Mouse (Mus musculus): ENCODE measurements around the gene Abcb4. TPM values are rescaled to one million over a fixed set of nuclear protein-coding genes. Genes with fewer than 3 reads are reported as not detected.
"Not testable (repeated sequence)": the region's sequence is repeated elsewhere in the genome, so short reads cannot be mapped to it uniquely, and the experiment has no call there.

The Abcb4 gene
- 88.6 and 110 TPM in 2 replicates for total RNA-seq (2017)

GRCm38 (mm10) chr5:8893300-8894103 lies at the start of gene Abcb4:
TSS of gene Abcb4 (plus strand) at chr5:8893717.
- ATAC-seq (replicated peaks; ENCODE audit: low read depth, poor library complexity, severe bottlenecking): peak; percentile 69

- ATAC-seq (replicated peaks; ENCODE audit: low read depth, poor library complexity, severe bottlenecking): not testable (repeated sequence)
Measured at GRCm38 (mm10) chr5:8848607-8849575, 44.6 kb upstream of the Abcb4 start.

GRCm38 (mm10) chr5:8850851-8851250 lies 42.7 kb upstream of the Abcb4 start:
- no peak for ATAC-seq (replicated peaks; ENCODE audit: low read depth, poor library complexity, severe bottlenecking)

GRCm38 (mm10) chr5:8857201-8857600 lies 36.3 kb upstream of the Abcb4 start:
- ATAC-seq (replicated peaks; ENCODE audit: low read depth, poor library complexity, severe bottlenecking): no peak

GRCm38 (mm10) chr5:8861811-8862210 lies 31.7 kb upstream of the Abcb4 start:
- no peak for ATAC-seq (replicated peaks; ENCODE audit: low read depth, poor library complexity, severe bottlenecking)

- ATAC-seq (replicated peaks; ENCODE audit: low read depth, poor library complexity, severe bottlenecking): peak; percentile 53
Measured at GRCm38 (mm10) chr5:8863580-8864337, 29.8 kb upstream of the Abcb4 start.

GRCm38 (mm10) chr5:8865630-8866029 lies 27.9 kb upstream of the Abcb4 start:
- ATAC-seq (replicated peaks; ENCODE audit: low read depth, poor library complexity, severe bottlenecking): not testable (repeated sequence)

- no peak for ATAC-seq (replicated peaks; ENCODE audit: low read depth, poor library complexity, severe bottlenecking)
Measured at GRCm38 (mm10) chr5:8866366-8866765, 27.2 kb upstream of the Abcb4 start.

GRCm38 (mm10) chr5:8868019-8868418 lies 25.5 kb upstream of the Abcb4 start:
- ATAC-seq (replicated peaks; ENCODE audit: low read depth, poor library complexity, severe bottlenecking): peak; percentile 89

- ATAC-seq (replicated peaks; ENCODE audit: low read depth, poor library complexity, severe bottlenecking): no peak
Measured at GRCm38 (mm10) chr5:8872979-8873915, 20.3 kb upstream of the Abcb4 start.

GRCm38 (mm10) chr5:8877086-8877485 lies 16.4 kb upstream of the Abcb4 start:
- ATAC-seq (replicated peaks; ENCODE audit: low read depth, poor library complexity, severe bottlenecking): no peak

- ATAC-seq (replicated peaks; ENCODE audit: low read depth, poor library complexity, severe bottlenecking): peak; percentile 78
Measured at GRCm38 (mm10) chr5:8877800-8878199, 15.7 kb upstream of the Abcb4 start.

- no peak for ATAC-seq (replicated peaks; ENCODE audit: low read depth, poor library complexity, severe bottlenecking)
Measured at GRCm38 (mm10) chr5:8885837-8886236, 7.7 kb upstream of the Abcb4 start.

- ATAC-seq (replicated peaks; ENCODE audit: low read depth, poor library complexity, severe bottlenecking): no peak
Measured at GRCm38 (mm10) chr5:8894104-8894425, 548 bp downstream of the Abcb4 start.

- peak; percentile 61 for ATAC-seq (replicated peaks; ENCODE audit: low read depth, poor library complexity, severe bottlenecking)
Measured at GRCm38 (mm10) chr5:8894641-8895490, 1.3 kb downstream of the Abcb4 start.

- no peak for ATAC-seq (replicated peaks; ENCODE audit: low read depth, poor library complexity, severe bottlenecking)
Measured at GRCm38 (mm10) chr5:8896198-8896597, 2.7 kb downstream of the Abcb4 start.

- ATAC-seq (replicated peaks; ENCODE audit: low read depth, poor library complexity, severe bottlenecking): no peak
Measured at GRCm38 (mm10) chr5:8898246-8898645, 4.7 kb downstream of the Abcb4 start.

- ATAC-seq (replicated peaks; ENCODE audit: low read depth, poor library complexity, severe bottlenecking): no peak
Measured at GRCm38 (mm10) chr5:8901001-8901400, 7.5 kb downstream of the Abcb4 start.

Data from common myeloid progenitor, adult 5-6 weeks (primary cell).